Mouse (Mus musculus): ENCODE measurements around the gene Eif3k. TPM values are rescaled to one million over a fixed set of nuclear protein-coding genes. Genes with fewer than 3 reads are reported as not detected.

Eif3k gene
- polyA plus RNA-seq, 2 experiments, result 450 to 473 TPM

- Histone ChIP-seq H3K4me1 (ENCODE audit: control insufficient read depth, insufficient read depth, low read length) (no peaks in the 10 kb centered on the region), H3K9ac (ENCODE audit: low read depth, low read length, severe bottlenecking) (peak overlapping the region; percentile 66), H3K36me3 (ENCODE audit: control insufficient read depth, insufficient read depth, low read length) (no peaks in the 10 kb centered on the region), H3K27me3 (ENCODE audit: control insufficient read depth, insufficient read depth, low read length) (no peaks in the 10 kb centered on the region), H3K27ac (replicated peaks; ENCODE audit: low read depth, low read length) (peak overlapping the region; percentile 80), H3K4me2 (replicated peaks; ENCODE audit: low read depth, low read length, severe bottlenecking) (peak overlapping the region; percentile 86), H3K9me3 (ENCODE audit: control insufficient read depth, low read length) (no peaks in the 10 kb centered on the region), H3K4me3 (replicated peaks; ENCODE audit: low read length) (peak overlapping the region; percentile 52)
- peak; percentile 65; the same call in 1 of the 2 replicates for TF ChIP-seq POLR2A (IDR thresholded peaks at IDR 0.05; ENCODE audit: borderline replicate concordance, extremely low read depth, insufficient read depth, insufficient read length)
- 5% methylated on average over 43 of the region's 43 CpGs for WGBS
- DNase-seq (ENCODE audit: low spot score) (peak; percentile 72), ATAC-seq (ENCODE audit: low FRiP score, low read depth) (peak; percentile 85)
Measured at GRCm38 (mm10) chr7:29000651-29001605, 19.3 kb upstream of the Eif3k start.

- WGBS, result 88% methylated on average over 3 of the region's 3 CpGs
Measured at GRCm38 (mm10) chr7:28993402-28993801, 11.7 kb upstream of the Eif3k start.

GRCm38 (mm10) chr7:28992997-28993396 is 11.3 kb upstream of the Eif3k start:
- Histone ChIP-seq H3K4me2 (replicated peaks; ENCODE audit: low read depth, low read length, severe bottlenecking) (no peak overlapping the region), H3K4me3 (replicated peaks; ENCODE audit: low read length) (no peak overlapping the region), H3K9me3 (ENCODE audit: control insufficient read depth, low read length) (no peaks in the 10 kb centered on the region), H3K36me3 (ENCODE audit: control insufficient read depth, insufficient read depth, low read length) (no peaks in the 10 kb centered on the region), H3K27ac (replicated peaks; ENCODE audit: low read depth, low read length) (no peak overlapping the region), H3K4me1 (ENCODE audit: control insufficient read depth, insufficient read depth, low read length) (no peaks in the 10 kb centered on the region), H3K27me3 (ENCODE audit: control insufficient read depth, insufficient read depth, low read length) (no peaks in the 10 kb centered on the region), H3K9ac (ENCODE audit: low read depth, low read length, severe bottlenecking) (no peak overlapping the region)
- DNase-seq (ENCODE audit: low spot score) (no peak), ATAC-seq (ENCODE audit: low FRiP score, low read depth) (no peak)
- 81% methylated on average over 3 of the region's 3 CpGs for WGBS
- TF ChIP-seq POLR2A (IDR thresholded peaks at IDR 0.05; ENCODE audit: borderline replicate concordance, extremely low read depth, insufficient read depth, insufficient read length), result no peak

More at GRCm38 (mm10) chr7:28993402-28993801, 11.7 kb upstream of the Eif3k start:
- ATAC-seq (ENCODE audit: low FRiP score, low read depth), result no peak
- no peak overlapping the region for H3K9ac ChIP-seq (ENCODE audit: low read depth, low read length, severe bottlenecking)
- no peak overlapping the region for H3K4me2 ChIP-seq (replicated peaks; ENCODE audit: low read depth, low read length, severe bottlenecking)
- no peaks in the 10 kb centered on the region for H3K27me3 ChIP-seq (ENCODE audit: control insufficient read depth, insufficient read depth, low read length)
- no peaks in the 10 kb centered on the region for H3K4me1 ChIP-seq (ENCODE audit: control insufficient read depth, insufficient read depth, low read length)
- H3K36me3 ChIP-seq (ENCODE audit: control insufficient read depth, insufficient read depth, low read length), result no peaks in the 10 kb centered on the region
- H3K9me3 ChIP-seq (ENCODE audit: control insufficient read depth, low read length), result no peaks in the 10 kb centered on the region
- no peak for TF ChIP-seq POLR2A (IDR thresholded peaks at IDR 0.05; ENCODE audit: borderline replicate concordance, extremely low read depth, insufficient read depth, insufficient read length)
- H3K4me3 ChIP-seq (replicated peaks; ENCODE audit: low read length), result no peak overlapping the region
- no peak for DNase-seq (ENCODE audit: low spot score)
- H3K27ac ChIP-seq (replicated peaks; ENCODE audit: low read depth, low read length), result no peak overlapping the region

GRCm38 (mm10) chr7:28991616-28992015 is 10.0 kb upstream of the Eif3k start:
- DNase-seq (ENCODE audit: low spot score), result no peak
- Histone ChIP-seq H3K9me3 (ENCODE audit: control insufficient read depth, low read length) (no peaks in the 10 kb centered on the region), H3K27ac (replicated peaks; ENCODE audit: low read depth, low read length) (no peak overlapping the region), H3K9ac (ENCODE audit: low read depth, low read length, severe bottlenecking) (no peak overlapping the region), H3K4me2 (replicated peaks; ENCODE audit: low read depth, low read length, severe bottlenecking) (no peak overlapping the region), H3K4me1 (ENCODE audit: control insufficient read depth, insufficient read depth, low read length) (no peaks in the 10 kb centered on the region), H3K4me3 (replicated peaks; ENCODE audit: low read length) (no peak overlapping the region), H3K27me3 (ENCODE audit: control insufficient read depth, insufficient read depth, low read length) (no peaks in the 10 kb centered on the region), H3K36me3 (ENCODE audit: control insufficient read depth, insufficient read depth, low read length) (no peaks in the 10 kb centered on the region)
- TF ChIP-seq POLR2A (IDR thresholded peaks at IDR 0.05; ENCODE audit: borderline replicate concordance, extremely low read depth, insufficient read depth, insufficient read length), result no peak
- WGBS, result 73% methylated on average over 5 of the region's 5 CpGs
- no peak for ATAC-seq (ENCODE audit: low FRiP score, low read depth)

- Histone ChIP-seq H3K4me2 (replicated peaks; ENCODE audit: low read depth, low read length, severe bottlenecking) (no peak overlapping the region), H3K9me3 (ENCODE audit: control insufficient read depth, low read length) (no peaks in the 10 kb centered on the region), H3K27me3 (ENCODE audit: control insufficient read depth, insufficient read depth, low read length) (no peaks in the 10 kb centered on the region), H3K36me3 (ENCODE audit: control insufficient read depth, insufficient read depth, low read length) (no peaks in the 10 kb centered on the region), H3K27ac (replicated peaks; ENCODE audit: low read depth, low read length) (no peak overlapping the region), H3K9ac (ENCODE audit: low read depth, low read length, severe bottlenecking) (no peak overlapping the region), H3K4me3 (replicated peaks; ENCODE audit: low read length) (no peak overlapping the region), H3K4me1 (ENCODE audit: control insufficient read depth, insufficient read depth, low read length) (no peaks in the 10 kb centered on the region)
- ATAC-seq (ENCODE audit: low FRiP score, low read depth) (no peak), DNase-seq (ENCODE audit: low spot score) (no peak)
- WGBS, result 60% methylated on average over 10 of the region's 14 CpGs
- TF ChIP-seq POLR2A (IDR thresholded peaks at IDR 0.05; ENCODE audit: borderline replicate concordance, extremely low read depth, insufficient read depth, insufficient read length), result no peak
Measured at GRCm38 (mm10) chr7:28990766-28991273, 9.2 kb upstream of the Eif3k start.
